Mouse (Mus musculus) adrenal gland, postnatal 36 days (tissue): ENCODE data around the gene Mdfi. TPM values are rescaled to one million over a fixed set of nuclear protein-coding genes. Genes with fewer than 3 reads are reported as not detected.
A peak's percentile ranks its signal among the peaks of the same experiment; 100 is the strongest.
"Not testable (repeated sequence)": the region's sequence is repeated elsewhere in the genome, so short reads cannot be mapped to it uniquely, and the experiment has no call there.

ENCODE experiments used
- DNase-seq, 2 experiments: peaks; one replicate each; pipeline ENCODE4 v3.0.0; 2021; ENCODE audit warnings: mixed read lengths in 1 of 2
- long read RNA-seq, 2 experiments: library from polyadenylated mRNA; stranded (forward); transcript quantifications; one replicate each; pipeline ENCODE4 v2.0.0; 2021; ENCODE audit warnings: borderline sequencing depth in 2 of 2
- total RNA-seq, 2 experiments: library from RNA; stranded (reverse); gene quantifications; 2 replicates each; pipeline ENCODE4 v1.2.3; 2021

Mdfi gene
- 1 to 10 TPM; 1.4 to 2.4 TPM for total RNA-seq
- long read RNA-seq, experiment 1, partial matches to known transcripts = 1 of 1 reads
- long read RNA-seq, experiment 1, other reads (novel, unspliced or antisense) = 0 of 1 reads
- long read RNA-seq, experiment 2, partial matches to known transcripts = 0 of 1 reads
- long read RNA-seq, experiment 2, other reads (novel, unspliced or antisense) = 1 of 1 reads

- DNase-seq = peak; percentile 28 to 38
Measured at GRCm38 (mm10) chr17:47834482-47834767, at the start of gene Mdfi. TSS of gene Mdfi (minus strand) at chr17:47834691.

GRCm38 (mm10) chr17:47883099-47883498 is 48.6 kb upstream of the Mdfi start:
- no peak for DNase-seq

GRCm38 (mm10) chr17:47881330-47881729 is 46.8 kb upstream of the Mdfi start:
- no peak for DNase-seq

- no peak for DNase-seq
Measured at GRCm38 (mm10) chr17:47879207-47879606, 44.7 kb upstream of the Mdfi start.

- DNase-seq = no peak
Measured at GRCm38 (mm10) chr17:47878378-47879089, 44.0 kb upstream of the Mdfi start.

GRCm38 (mm10) chr17:47877715-47878377 is 43.4 kb upstream of the Mdfi start:
- no peak for DNase-seq

GRCm38 (mm10) chr17:47876776-47877714 is 42.6 kb upstream of the Mdfi start:
- no peak for DNase-seq

GRCm38 (mm10) chr17:47873341-47873791 is 38.9 kb upstream of the Mdfi start:
- DNase-seq = peak; percentile 78 to 80

GRCm38 (mm10) chr17:47872311-47873011 is 38.0 kb upstream of the Mdfi start:
- no peak for DNase-seq

GRCm38 (mm10) chr17:47869874-47870273 is 35.4 kb upstream of the Mdfi start:
- no peak for DNase-seq

- DNase-seq = peak in 1 of 2 experiments; percentile 22
Measured at GRCm38 (mm10) chr17:47866037-47866436, 31.5 kb upstream of the Mdfi start.

- DNase-seq = peak; percentile 92 to 95
Measured at GRCm38 (mm10) chr17:47864496-47864895, 30.0 kb upstream of the Mdfi start.

GRCm38 (mm10) chr17:47863437-47863836 is 28.9 kb upstream of the Mdfi start:
- no peak for DNase-seq

GRCm38 (mm10) chr17:47863023-47863422 is 28.5 kb upstream of the Mdfi start:
- no peak for DNase-seq

- no peak for DNase-seq
Measured at GRCm38 (mm10) chr17:47855544-47855943, 21.1 kb upstream of the Mdfi start.

GRCm38 (mm10) chr17:47854908-47855307 is 20.4 kb upstream of the Mdfi start:
- DNase-seq = no peak

- peak in 1 of 2 experiments; percentile 28 for DNase-seq
Measured at GRCm38 (mm10) chr17:47853760-47854159, 19.3 kb upstream of the Mdfi start.

GRCm38 (mm10) chr17:47853336-47853735 is 18.8 kb upstream of the Mdfi start:
- no peak for DNase-seq

GRCm38 (mm10) chr17:47851798-47852360 is 17.4 kb upstream of the Mdfi start:
- not testable (repeated sequence) for DNase-seq

- no peak for DNase-seq
Measured at GRCm38 (mm10) chr17:47850639-47851314, 16.3 kb upstream of the Mdfi start.

GRCm38 (mm10) chr17:47850035-47850434 is 15.5 kb upstream of the Mdfi start:
- no peak for DNase-seq
